Mouse (Mus musculus): ENCODE data around the gene Col17a1. TPM values are rescaled to one million over a fixed set of nuclear protein-coding genes. Genes with fewer than 3 reads are reported as not detected.

Gene Col17a1
- not detected in 2 replicates for total RNA-seq (2023)

GRCm38 (mm10) chr19:47691994-47692393 is at the start of gene Col17a1:
Col17a1 (minus strand) TSS chr19:47692094.

DNA sequence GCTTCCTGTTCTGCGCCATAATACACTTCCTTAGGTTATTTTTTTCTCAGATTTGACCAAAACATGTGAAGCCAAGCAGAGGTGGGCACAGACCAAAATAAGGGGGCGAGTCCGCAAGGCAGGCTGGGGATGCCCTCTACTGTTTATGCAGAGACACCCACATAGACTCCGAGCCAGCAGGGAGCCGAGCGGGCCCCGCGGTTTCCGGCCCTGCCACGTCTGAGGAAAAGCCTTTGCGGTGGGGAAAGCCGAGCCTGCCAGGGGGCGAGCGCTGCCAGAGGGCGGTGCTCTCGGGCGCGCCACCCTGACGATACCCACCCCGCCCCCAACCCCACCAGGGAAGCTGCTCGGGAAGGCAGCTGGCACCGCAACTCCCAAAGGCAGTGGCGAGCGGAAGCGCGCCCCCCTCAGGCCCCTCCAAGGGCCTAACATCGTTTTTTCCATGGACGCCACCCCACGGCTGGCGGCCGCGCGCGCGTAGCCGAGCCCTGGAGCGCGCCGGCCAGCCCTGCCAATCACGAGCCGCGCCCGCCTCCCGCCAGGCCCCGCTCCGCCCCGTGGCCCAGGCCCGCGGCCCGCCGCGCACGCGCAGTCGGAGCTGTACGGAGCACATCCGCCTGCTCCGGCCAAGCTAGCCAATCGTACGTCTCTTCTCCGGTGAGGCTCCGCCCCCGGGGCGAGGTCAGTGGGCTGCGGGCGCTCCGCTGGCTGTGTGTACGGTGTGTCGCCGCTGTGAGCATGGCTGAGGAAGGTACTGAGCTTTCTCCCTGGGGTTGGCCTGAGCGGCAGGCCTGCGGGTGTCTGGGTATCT is 39.4 kb upstream of the Col17a1 start, which contains the start of gene Sfr1:
Gene Sfr1, plus strand, starts transcription at position 612 of the 811 bp plus-strand sequence.

Other genes with a start within 250 kb of the Col17a1 start
- 1.1 and 1.2 TPM in 2 replicates for gene Sh3pxd2a, start 227.7 kb downstream of the Col17a1 start, total RNA-seq (2023)
- gene Stn1, start 154.6 kb downstream of the Col17a1 start, total RNA-seq (2023) = 17.9 and 21.8 TPM in 2 replicates
- gene Slk, start 112.4 kb downstream of the Col17a1 start, total RNA-seq (2023) = 109 and 131 TPM in 2 replicates
- 63.1 and 74.4 TPM in 2 replicates for gene Sfr1, start 39.6 kb upstream of the Col17a1 start, total RNA-seq (2023)
- 60.4 and 65.2 TPM in 2 replicates for gene Gsto1, start 162.9 kb upstream of the Col17a1 start, total RNA-seq (2023)
- not detected in 2 replicates for gene Gsto2, start 173.4 kb upstream of the Col17a1 start, total RNA-seq (2023)
- gene Cfap43, start 227.2 kb upstream of the Col17a1 start, total RNA-seq (2023) = not detected in 2 replicates
- 244 and 314 TPM in 2 replicates for gene Itprip, start 227.2 kb upstream of the Col17a1 start, total RNA-seq (2023)
- gene Cfap58, start 245.6 kb upstream of the Col17a1 start, total RNA-seq (2023) = not detected in 2 replicates